Mouse (Mus musculus): ENCODE measurements at regions not wholly inside any gene's neighbourhood (a gene's known extent, or its start where the extent isn't known, plus 50 kb on each side); places are given as distances from the start of the nearest gene placed in this dataset.

DNA sequence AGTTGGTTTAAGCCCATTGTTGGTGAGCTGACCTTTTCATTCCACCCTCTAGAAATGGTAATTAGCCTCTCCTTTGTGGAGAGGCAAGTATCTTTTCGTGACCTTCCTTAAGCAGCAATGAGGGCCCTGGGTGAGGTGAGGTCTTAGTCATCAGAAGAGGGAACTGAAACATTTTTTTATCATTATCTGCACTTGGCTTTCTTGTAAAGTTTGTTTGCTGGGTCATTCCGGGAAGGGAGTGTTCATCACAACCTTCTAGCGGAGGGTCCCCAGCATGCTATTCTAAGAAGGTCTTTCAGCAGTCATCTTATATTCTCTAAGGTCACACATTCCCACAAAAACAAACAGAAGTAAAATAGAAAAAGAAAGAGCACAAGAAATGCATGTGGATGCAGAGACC, 165.6 kb upstream of the Ddi1 start:
- DNase-seq (ENCODE audit: low spot score) (no peak), ATAC-seq (no peak)
- 82% methylated on average over 3 of the region's 3 CpGs for WGBS
- H3K9ac ChIP-seq (replicated peaks; ENCODE audit: low read depth), result no peak overlapping the region
- H3K9me3 ChIP-seq (ENCODE audit: low read length), result no peaks in the 10 kb centered on the region
- TF ChIP-seq CTCF (IDR thresholded peaks at IDR 0.05) (no peak), EP300 (IDR thresholded peaks at IDR 0.05) (no peak)
- H3K36me3 ChIP-seq (ENCODE audit: insufficient read depth, low read length), result no peaks in the 10 kb centered on the region
- no peak overlapping the region for H3K4me2 ChIP-seq (replicated peaks; ENCODE audit: low read depth, low read length)
- no peak overlapping the region for H3K4me3 ChIP-seq (ENCODE audit: low read depth, low read length)
- no peaks in the 10 kb centered on the region for H3K27me3 ChIP-seq (replicated peaks; ENCODE audit: insufficient read depth, low read length)
- H3K27ac ChIP-seq (ENCODE audit: low read length), result no peak overlapping the region
- H3K4me1 ChIP-seq (ENCODE audit: insufficient read depth, low read depth, low read length), result no peaks in the 10 kb centered on the region

DNA sequence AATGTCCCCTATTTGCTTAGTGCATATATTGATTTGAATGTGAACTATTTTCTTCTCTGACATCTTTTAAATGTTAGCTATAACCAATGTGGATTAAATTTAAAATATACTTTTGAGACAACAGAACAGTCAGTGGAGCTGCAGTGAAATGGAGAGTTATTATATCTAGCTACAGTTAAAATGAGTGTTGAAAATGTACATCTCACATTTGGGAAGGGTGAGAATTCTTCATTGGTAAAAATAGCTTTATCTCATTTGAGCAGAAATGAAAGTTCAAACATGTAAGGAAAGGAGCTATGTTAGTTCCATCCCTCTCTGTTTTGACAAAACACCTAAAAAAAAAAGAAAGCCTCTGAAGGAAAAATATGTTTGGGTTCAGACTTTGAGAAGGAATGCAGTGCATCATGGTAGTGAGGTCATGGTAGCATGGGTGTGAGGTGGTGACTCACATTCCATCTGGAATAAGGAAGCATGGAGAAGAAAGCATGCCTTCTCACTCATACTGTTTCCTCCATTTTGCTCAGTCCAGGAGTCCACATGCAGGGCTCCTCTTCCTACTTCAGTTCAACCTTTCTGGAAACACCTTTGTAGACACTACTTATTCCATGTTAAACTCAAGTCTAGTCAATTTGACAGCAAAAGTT, 164.3 kb upstream of the Ddi1 start:
- no peak overlapping the region for H3K4me2 ChIP-seq (replicated peaks; ENCODE audit: low read depth, low read length)
- DNase-seq (ENCODE audit: low spot score) (no peak), ATAC-seq (no peak)
- no peak overlapping the region for H3K27ac ChIP-seq (ENCODE audit: low read length)
- no peaks in the 10 kb centered on the region for H3K9me3 ChIP-seq (ENCODE audit: low read length)
- H3K4me3 ChIP-seq (ENCODE audit: low read depth, low read length), result no peak overlapping the region
- H3K4me1 ChIP-seq (ENCODE audit: insufficient read depth, low read depth, low read length), result no peaks in the 10 kb centered on the region
- H3K27me3 ChIP-seq (replicated peaks; ENCODE audit: insufficient read depth, low read length), result no peaks in the 10 kb centered on the region
- TF ChIP-seq EP300 (IDR thresholded peaks at IDR 0.05), result no peak
- TF ChIP-seq CTCF (IDR thresholded peaks at IDR 0.05), result no peak
- no peaks in the 10 kb centered on the region for H3K36me3 ChIP-seq (ENCODE audit: insufficient read depth, low read length)
- no peak overlapping the region for H3K9ac ChIP-seq (replicated peaks; ENCODE audit: low read depth)

DNA sequence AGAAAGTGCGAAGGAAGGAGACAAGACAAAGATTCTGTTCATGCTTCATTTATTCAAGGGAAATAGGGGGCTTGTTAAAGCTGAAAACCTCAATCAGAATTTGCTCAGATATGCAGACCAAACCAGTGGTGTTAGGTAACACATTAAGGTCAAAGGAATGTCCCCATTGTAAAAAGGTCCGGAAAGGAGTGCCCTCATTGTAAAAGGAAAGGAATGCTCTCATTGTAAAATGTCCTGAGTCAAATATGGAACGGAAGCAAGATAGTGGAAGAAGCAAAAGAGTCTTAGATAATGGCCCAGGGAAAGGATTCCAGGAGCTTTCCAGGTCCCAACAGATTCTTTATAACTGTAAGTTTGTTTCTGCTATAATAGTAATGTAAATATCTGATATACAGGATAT, 161.2 kb upstream of the Ddi1 start:
- 28% methylated on average over 3 of the region's 3 CpGs for WGBS
- no peak for TF ChIP-seq CTCF (IDR thresholded peaks at IDR 0.05)
- TF ChIP-seq EP300 (IDR thresholded peaks at IDR 0.05), result peak; percentile 77
- Histone ChIP-seq H3K9ac (replicated peaks; ENCODE audit: low read depth) (no peak overlapping the region), H3K27ac (ENCODE audit: low read length) (no peak overlapping the region), H3K4me1 (ENCODE audit: insufficient read depth, low read depth, low read length) (no peaks in the 10 kb centered on the region), H3K36me3 (ENCODE audit: insufficient read depth, low read length) (no peaks in the 10 kb centered on the region), H3K9me3 (ENCODE audit: low read length) (no peaks in the 10 kb centered on the region), H3K27me3 (replicated peaks; ENCODE audit: insufficient read depth, low read length) (no peaks in the 10 kb centered on the region), H3K4me3 (ENCODE audit: low read depth, low read length) (no peak overlapping the region), H3K4me2 (replicated peaks; ENCODE audit: low read depth, low read length) (no peak overlapping the region)
- DNase-seq (ENCODE audit: low spot score), result no peak
- peak; percentile 53 for ATAC-seq

DNA sequence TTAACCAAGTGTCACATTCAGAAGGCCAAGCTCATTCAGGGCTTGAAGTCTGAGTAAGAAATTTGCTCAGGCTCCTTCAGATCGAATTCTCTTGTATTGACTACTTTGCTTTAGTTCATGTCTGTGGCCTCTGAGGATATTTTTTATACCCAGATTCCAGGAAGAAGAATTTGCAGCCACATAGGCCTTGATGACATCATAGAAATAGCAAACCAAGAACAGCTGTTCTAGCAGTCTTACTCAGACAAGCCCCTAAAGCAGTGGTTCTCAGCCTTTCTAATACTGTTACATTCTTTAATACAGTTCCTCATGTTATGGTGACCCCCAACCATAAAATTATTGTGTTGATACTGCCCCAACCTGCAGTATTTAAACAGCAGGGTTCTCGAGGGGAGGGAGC, 160.8 kb upstream of the Ddi1 start:
- Histone ChIP-seq H3K27ac (ENCODE audit: low read length) (no peak overlapping the region), H3K27me3 (replicated peaks; ENCODE audit: insufficient read depth, low read length) (no peaks in the 10 kb centered on the region), H3K4me2 (replicated peaks; ENCODE audit: low read depth, low read length) (no peak overlapping the region), H3K36me3 (ENCODE audit: insufficient read depth, low read length) (no peaks in the 10 kb centered on the region), H3K4me3 (ENCODE audit: low read depth, low read length) (no peak overlapping the region), H3K4me1 (ENCODE audit: insufficient read depth, low read depth, low read length) (no peaks in the 10 kb centered on the region), H3K9me3 (ENCODE audit: low read length) (no peaks in the 10 kb centered on the region), H3K9ac (replicated peaks; ENCODE audit: low read depth) (no peak overlapping the region)
- DNase-seq (ENCODE audit: low spot score) (no peak), ATAC-seq (no peak)
- 48% methylated on average over 2 of the region's 2 CpGs for WGBS
- TF ChIP-seq EP300 (IDR thresholded peaks at IDR 0.05), result no peak
- TF ChIP-seq CTCF (IDR thresholded peaks at IDR 0.05), result no peak
